Mouse (Mus musculus) retina, postnatal 1 day (tissue): ENCODE results near the gene Tnrc6c.

Experiments used
- DNase-seq: peaks from one replicate; pipeline ENCODE4 v3.0.0-alpha.2; 2012

Tnrc6c gene

DNA sequence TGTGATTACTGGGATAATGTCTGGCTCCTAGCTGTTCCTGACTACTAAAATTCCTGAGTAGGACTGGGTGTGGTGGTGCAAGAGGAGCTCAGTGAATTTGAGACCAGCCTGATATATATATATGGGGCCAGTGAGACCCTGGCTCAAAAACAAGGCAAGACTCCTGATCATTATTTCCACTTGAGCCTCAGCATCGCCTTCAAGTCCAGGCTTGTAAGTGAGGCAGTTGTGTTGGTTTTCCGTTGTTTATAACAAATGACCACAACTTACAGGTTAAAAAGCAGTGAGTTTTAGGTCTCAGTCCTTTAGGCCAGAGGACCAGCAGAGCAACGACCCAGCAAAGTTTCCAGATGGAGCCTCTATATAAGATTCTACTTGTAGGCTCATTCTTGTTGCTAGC is 23.5 kb downstream of the Tnrc6c start:
- DNase-seq, result no peak

DNA sequence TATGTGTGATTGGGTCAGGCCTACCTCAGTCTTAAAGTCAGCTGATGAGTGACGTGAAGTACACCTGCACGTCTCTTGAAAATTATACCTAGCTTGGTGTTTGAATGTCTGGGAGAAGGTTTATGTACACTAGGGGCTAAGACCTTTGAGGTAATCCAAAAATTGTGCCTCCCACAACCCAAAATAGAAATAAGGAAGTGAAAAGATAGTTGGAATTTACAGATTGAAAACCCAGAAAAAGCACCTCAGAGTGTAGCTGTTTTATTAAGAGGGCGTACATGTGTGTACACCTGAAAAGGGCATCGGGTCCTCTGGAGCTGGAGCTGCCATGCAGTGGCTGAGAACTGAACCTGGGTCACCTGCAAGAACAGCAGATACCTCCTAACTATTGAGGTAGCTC is 24.1 kb downstream of the Tnrc6c start:
- DNase-seq, result no peak

DNA sequence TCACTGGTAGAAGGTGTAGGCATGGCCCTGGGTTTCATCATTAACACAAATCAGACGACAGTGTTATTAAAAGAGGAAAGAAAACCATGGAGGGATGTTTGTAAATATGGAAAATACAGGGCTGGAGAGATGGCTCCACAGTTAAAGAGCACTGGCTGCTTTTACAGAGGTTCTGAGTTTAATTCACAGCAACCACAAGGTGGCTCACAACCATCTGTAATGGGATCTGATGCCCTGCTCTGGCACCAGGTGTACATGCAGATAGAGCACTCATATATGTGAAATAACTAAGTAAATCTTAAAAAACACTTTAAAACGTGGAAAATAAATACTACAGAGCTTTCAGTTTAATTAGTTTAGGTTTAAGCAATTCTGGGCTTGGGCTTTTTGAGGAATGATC is 24.7 kb downstream of the Tnrc6c start:
- no peak for DNase-seq

DNA sequence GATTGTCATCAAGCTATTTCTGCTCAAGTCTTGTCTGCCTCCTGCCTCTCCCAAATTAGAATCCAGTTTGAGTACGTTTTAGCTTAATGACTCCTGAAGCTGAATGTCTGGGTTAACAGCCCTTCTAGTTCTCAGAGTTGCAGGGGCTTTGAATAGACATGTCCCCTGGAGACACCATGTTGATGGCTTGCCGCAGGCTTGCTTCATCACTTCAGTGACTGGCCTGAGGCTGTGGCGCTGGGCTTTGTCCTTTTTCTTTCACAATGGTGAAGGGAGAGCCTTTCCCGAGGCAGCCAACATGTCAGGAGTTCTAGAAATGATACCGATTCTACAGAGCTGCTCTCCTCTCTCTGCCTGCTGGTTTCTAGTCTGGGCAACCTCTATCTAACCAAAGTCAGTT is 30.6 kb downstream of the Tnrc6c start:
- peak; percentile 44 for DNase-seq

DNA sequence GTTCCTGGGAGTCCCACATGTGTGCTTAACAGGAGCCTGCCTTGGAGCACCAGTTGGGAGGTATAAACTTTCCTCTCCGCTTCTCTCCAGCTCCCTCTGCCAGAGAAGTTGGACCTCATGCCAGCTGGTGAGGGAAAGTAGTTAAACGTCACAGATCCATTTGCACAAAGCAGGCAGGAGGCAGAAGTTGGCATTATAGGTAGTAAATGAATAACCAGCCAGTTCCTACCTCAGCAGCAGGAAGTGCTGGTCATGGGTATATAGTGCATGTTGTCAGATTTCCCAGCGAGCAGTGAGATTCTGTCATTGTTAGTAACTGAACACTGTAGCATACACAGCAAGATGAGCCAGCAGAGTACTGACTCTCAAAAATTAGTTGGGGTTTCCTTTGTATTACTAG is 31.4 kb downstream of the Tnrc6c start:
- DNase-seq, result no peak

DNA sequence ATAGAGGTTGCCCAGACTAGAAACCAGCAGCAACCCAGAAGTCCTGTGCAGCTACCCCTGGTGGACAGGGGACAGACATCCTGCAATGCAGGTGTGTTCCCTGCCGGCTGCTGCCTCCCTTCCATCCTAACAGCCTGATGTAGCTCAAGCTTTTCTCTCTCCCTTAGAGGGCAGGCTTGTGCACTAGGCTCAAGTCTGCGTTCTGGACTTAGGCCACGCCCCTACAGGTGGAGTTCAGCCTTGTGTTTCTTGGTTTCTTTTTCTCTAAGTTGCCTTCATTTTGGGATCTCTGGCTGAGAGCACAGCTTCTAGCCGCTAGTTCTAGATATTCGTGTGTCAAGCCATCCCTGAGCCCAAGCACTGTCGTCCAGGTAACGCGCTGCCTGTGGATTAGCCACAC is 31.9 kb downstream of the Tnrc6c start:
- no peak for DNase-seq

DNA sequence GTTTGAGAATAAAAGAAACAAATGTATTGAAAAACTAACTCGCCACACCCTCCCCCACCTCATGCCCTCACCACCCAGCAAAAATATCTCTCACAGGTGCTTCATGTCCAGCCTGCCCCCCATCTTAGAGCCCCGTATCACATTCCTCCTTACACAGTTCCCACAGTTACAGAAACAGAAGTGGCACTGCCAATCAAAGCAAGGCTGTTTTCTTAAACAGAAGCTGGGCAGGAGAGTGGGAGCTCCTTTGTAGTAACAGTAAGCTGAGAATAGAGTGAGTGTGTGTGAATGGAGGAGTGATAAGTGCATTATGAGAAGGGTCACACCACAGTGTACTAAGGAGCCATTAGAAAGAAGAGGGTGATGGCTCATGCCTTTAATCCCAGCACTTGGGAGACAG is 34.5 kb downstream of the Tnrc6c start:
- DNase-seq, result no peak

DNA sequence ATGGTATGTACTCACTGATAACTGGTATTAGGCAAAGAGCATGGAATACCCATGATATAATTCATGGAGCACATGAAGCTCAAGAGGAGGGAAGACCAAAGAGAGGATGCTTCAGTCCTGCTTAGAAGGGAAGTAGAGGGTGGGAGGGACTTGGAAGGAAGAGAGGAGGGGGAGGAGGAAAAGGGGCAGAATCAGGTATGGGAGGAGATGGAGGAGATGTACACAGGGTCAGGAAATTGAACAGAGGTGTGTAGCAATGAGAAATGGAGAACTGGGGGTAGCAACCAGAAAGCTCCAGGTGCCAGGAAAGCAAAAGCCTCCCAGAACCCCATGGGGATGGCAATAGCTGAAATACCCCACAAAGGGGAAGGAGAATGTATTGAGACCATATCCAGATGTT is 37.2 kb downstream of the Tnrc6c start:
- no peak for DNase-seq

DNA sequence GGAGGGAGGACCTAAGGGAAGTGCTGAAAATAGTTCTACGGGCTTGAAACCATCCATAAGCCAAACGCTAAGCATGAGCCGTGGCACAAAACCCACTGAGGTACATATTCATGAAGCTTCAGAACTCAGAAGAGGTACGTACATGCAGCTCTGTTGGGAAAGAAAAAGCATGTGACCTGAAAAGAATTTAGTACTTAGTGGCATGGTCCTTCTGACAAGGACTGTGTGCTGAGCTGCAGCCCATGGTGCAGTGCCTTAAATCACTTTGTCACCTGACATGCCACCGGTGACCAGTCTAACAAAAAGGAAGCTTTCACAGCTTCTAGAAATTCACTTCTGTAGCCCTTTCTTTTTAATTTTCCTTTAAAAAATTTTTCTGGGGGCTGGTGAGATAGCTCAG is 40.0 kb downstream of the Tnrc6c start:
- DNase-seq, result no peak

DNA sequence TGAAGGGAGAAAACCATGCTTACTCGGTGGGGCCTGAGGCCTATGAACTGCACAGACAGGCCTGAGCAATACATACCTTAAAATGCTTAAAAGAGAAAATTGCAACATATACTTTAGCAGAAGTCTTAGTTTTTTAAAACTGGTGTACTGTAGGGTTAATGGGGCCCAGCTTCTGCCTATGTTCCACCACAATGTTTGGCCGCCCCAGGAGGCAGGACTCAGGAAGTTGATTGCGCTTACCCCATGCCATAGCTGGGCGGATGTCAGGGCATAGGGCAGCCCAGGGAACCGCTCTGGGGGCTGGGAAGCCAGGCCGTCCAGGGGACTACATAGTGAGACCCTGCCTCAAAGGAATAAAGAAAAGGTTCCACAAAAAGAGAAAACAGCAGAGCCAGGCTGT is 42.5 kb downstream of the Tnrc6c start:
- no peak for DNase-seq

DNA sequence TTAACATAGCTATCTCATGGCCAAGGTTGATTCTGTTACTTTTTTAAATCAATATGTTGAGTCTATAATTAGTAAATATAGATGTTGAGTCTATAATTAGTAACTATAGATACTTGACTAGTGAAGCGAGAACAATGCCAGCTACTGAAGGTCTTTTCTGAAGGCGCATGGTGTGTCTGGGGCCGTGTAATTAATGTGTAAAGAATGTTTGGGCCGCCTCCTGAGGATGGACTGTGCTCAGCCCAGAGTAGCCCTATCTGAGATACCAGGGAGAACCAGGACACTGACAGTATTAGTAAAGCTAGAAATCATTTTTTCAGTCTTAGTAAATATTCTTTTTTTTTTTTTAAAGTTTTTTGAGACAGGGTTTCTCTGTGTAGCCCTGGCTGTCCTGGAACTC is 46.8 kb downstream of the Tnrc6c start:
- DNase-seq, result peak; percentile 35

DNA sequence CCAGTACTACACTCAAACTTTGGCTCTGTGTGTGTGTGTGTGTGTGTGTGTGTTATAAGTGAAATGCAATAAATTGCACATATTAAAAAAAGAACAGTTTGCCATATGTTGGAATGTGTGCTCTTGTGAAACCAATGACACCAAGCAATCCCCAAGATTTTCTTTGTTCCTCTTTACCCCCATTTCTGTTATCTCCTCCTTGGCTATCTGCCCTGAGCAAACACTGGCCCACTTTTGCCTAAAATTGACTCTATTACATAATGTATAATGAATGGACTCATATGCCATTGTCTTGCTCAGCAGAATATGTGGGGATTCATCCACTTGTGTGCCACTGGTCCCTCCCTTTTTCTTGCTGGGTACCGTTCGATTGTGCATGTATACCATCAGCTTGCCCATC is 52.2 kb downstream of the Tnrc6c start:
- no peak for DNase-seq

DNA sequence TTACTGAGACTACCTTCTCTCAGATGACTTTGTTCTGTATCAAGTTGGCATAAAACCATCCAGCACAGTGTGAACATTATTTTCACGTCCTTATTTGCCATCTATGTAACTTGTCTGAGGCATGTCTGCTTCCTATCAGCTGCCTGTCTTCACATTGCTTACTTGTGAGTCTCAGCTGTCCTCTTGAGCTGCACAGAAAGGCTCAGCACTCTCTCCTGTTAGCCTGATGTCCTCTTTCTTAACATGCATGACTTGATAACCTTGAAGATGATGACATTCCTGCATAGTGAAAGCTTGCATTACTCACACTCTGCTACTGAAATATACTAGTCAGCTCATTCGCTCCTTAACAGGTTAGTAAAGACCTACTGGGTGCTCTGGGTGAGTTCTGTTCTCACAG is 53.1 kb downstream of the Tnrc6c start:
- DNase-seq, result no peak

DNA sequence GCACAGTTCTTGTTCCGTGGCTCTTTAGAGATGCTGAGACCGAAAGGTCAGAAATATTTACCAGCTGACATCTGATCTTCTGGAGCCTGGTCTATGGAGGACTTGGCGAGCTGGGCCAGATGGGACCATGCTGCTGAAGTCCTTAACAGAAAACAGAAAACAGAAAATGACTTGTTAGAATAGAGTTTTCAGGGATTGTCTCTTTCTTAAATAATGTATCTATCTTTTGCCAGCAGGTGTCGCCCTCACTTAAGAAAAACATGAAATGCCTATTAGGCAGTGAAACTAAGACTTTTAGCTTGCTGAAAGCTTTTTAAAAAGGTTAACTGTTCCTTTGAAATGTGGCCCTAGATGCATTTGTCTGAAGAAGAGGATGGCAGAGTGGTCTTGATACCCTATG is 55.2 kb downstream of the Tnrc6c start:
- DNase-seq, result peak; percentile 70

DNA sequence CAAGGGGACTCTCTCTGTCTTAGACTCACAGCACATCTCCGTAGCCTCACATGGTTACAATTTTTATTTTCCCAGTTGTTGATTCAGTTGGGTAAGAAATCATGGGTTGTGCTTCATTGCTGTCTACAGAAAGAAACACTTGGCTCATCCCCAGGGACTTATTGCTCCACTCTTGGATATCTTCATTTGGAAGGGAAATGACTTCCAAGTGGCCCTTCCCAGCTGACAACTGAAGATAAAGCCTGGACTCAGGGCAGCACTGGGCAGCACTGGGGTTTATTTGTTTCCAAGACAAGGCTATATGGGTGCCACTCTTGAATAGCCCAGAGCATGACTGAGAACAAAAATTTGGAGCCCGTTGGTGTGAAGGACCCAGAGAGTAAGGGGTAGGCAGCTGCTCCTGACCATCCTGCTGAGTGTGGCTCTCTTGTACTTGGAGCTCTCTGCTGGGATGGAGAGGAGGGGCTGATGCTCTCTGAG is 56.8 kb downstream of the Tnrc6c start:
- no peak for DNase-seq

DNA sequence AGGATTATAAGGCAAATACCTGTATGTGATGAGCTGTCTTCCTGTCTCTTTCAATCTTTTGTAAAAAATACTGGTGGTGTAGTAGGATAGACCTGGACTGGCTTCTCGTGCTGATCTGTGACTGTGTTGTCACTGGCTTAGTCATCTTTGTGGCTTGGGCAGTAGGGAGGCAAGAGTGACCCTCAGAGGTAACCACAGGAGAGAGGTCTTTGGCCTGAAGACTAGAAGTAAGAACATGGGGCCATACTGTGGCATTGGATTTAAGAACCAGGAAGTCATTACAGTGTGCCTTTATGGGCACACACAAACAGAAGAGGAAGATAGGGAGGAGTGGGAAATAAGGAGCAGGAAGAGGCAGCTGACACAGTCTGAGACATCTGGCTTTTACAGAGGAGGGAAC is 58.0 kb downstream of the Tnrc6c start:
- DNase-seq, result no peak

DNA sequence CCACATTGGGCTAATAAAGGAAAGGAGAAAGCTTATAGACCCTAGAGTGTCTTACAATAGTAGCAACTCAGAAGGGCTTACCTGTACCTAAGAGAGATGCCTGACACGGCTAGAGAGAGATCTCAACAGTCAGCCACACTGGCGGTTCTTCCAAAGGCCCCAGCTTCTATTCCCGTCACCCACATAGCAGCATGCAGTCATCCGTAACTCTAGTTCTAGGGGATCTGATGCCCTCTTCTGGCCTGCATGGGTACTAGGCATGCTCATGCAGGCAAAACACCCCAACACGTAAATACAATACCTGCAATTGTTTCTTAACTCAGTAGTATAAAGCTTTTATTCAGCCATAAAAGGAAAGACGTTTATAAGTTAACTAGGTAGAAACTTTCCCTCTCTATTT is 59.3 kb downstream of the Tnrc6c start:
- DNase-seq, result no peak

DNA sequence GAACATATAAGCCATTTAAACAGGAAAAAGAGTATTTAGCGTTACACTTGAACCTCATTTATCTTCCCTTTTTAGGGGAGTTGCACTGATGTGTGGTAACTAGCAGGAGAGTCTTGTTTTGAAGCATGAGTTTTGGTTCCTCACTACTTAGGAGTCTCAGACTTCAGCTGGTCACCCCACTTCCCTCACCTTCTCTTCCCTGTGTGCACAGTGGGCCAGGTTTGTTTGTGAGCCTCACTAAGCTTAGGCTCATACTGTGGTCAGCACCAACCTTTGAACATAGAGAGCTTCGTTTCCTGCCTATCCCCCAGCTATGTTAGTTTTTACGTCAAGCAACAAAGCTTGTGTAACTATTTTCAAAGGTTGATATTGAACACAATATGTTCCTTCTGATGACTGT is 64.7 kb downstream of the Tnrc6c start:
- no peak for DNase-seq

DNA sequence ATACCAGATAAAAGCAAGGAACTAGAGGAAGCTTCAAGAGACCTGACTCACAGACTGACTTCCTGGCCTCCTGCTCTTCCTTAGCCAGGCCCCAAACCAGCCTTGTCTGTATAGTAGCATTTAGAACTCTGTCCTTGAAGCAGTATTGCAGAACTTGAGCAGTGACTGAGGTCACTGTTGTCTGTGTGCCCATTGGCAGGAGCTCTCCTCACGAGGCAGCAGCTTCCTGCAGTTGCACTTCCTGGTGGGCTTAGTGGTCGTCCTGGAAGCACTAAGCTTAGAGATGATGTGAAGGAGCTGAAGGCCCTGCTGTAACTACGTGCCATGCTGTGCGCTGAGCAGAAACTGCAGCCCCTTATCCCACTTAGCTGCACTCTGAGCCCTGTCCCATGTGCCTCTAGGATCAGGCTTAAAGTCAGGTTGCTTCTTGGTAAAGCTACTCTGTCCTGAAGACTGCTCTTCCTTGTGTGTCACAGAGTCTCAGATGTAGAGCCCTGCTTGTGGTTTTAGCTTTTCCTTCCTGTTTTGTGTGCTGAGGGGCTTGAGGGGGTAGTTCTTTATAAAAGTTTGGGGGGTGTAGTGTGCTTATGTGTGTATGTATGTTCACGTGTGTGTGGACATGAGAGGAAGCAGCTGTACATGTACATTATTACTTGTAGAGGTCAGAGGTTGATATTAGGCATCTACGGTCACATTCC is 70.7 kb downstream of the Tnrc6c start:
- DNase-seq, result no peak

DNA sequence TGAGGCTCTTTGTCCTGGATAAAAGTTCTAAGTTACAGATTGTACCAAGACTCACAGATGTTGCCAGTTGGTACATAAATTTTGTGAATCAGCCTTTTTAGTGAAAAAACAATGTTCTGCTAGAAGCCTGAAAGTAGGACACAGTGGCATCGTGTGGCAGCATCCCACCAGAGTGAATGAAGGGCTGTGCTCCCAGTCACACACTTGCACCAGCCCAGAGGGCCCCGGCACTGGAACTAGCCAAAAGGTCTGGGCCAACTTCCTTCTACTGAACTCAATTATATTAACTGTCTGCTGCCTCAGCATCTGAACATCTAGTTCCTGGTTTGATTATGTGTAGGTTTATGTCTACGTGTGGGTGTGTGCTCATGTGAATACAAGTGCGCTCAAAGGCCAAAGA is 72.9 kb downstream of the Tnrc6c start:
- DNase-seq, result no peak

DNA sequence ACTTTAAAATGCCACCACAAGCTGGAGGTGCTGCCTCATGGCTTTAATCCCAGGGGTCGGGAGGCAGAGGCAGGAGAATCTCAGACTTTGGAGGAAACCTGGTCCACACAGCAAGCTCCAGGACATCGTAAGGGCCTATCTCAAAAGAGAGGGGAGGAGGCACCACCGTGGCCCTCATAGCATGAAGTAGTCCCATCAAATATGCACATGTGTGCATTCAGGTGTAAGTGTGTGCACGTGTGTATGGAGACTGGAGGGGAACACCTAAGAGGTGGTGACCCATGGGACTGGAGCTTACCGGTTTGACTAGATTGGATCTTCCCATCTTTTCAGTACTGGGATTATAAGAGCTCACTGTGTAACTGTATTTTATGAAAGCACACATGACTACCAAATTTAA is 74.2 kb downstream of the Tnrc6c start:
- DNase-seq, result no peak

DNA sequence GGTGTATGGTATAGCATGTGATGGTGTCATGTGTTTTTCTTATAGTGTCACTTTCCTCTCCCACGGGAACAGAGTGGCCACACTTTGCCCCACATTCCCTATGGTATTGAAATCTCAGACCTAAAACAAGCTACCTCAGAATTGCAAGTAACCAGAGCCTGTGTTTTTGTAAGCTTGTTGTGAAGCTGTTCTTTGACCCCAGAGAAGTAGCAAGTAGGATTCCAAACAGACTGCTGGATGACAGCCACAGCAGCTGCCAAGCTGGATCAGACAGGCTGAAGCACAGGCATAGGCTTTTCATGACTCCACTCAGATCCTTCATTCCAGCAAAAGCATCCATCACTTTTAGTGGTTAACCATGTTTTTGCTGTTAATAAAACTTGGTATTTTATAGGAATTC is 74.8 kb downstream of the Tnrc6c start:
- DNase-seq, result no peak

DNA sequence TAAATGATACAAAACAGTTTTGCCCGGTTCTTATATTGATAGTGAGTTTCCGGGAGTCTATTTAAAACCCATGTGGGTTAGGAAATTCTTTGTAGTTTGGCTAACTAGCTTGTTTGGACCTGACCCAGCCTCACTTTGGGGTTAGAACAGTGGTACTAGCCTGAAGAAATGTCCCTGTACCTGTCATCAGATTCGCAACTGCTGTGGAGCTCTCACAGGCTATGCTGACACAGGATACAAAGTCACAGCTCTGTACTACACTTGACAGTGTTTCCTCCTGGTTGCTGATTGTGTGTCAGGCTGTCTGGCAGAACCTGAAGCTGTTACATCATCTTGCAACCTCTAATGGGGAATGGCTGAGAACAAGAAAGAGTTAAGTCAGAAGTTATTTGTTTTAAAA is 75.3 kb downstream of the Tnrc6c start:
- no peak for DNase-seq

DNA sequence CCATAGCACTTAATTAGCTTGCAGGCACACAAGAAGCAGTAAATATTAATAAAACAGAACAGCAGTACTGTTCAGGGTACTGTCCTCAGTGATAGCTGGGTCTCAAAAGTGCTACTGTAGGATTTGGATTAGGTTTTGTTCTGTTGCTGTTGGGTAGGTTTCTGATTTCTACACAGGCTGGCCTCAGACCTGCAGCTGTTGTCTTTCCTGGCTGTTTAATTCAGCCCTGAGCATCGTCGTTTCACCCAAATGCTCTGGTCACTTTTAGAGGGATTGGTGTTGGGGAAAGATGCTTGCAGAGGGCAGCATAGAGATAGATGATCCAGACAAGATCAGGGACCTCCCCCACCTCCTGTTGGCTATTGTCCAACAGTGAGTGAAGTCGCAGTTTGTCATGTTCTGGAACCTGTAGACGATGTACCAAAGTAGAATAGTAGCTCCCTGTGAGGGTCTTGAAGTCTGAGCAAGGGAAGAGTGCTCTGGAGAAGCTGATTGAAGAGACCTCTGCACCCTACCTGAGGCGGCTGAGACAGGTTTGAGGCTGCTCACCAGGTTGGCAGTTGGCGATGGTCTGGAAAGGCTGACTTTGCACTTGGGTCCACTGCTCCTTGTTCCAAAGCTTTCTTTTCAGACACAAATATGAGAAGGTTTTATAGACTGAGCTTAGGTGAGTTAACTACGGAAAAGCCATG is 75.9 kb downstream of the Tnrc6c start:
- no peak for DNase-seq

DNA sequence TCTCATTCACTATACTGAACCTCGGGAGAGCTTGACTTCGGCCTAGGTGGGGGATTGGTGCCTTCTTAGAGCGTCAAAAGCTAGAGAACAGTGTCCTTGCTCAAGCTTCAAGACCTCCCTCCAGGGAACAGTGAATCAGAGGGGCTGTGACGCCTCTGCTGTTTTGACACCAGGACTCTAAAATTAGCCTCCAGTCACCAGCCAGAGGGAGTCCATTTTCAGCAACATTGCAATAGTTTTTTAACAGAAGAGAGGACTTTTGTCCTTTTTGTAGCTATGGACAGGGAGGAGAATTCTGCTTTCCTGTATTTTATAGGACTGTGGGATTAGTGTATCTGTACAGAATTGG is 76.4 kb downstream of the Tnrc6c start:
- DNase-seq, result no peak
